Mouse (Mus musculus): ENCODE data around the gene Dhx32.

- TF ChIP-seq CTCF (IDR thresholded peaks at IDR 0.05; ENCODE audit: extremely low read depth, insufficient read depth, low read length) (no peak), POLR2A (IDR thresholded peaks at IDR 0.05; ENCODE audit: extremely low read depth, insufficient read depth, low read length) (no peak)
These were observed 31.9 kb downstream of the Dhx32 start for GRCm38 (mm10) chr7:133750666-133751065.
